Mouse (Mus musculus) liver, adult 2 months (tissue): ENCODE results near the gene Osbp. TPM values are rescaled to one million over a fixed set of nuclear protein-coding genes. Genes with fewer than 3 reads are reported as not detected.

Source experiments
- DNase-seq: peaks from one replicate; pipeline ENCODE4 v3.0.0-alpha.2; 2011; ENCODE audit warnings: low read depth, low spot score; ENCODE audit errors: extremely low read depth
- H3K27ac ChIP-seq: fragments of 200-500 bp; replicated peaks from 2 replicates; pipeline ENCODE4 v1.5.1; 2012; ENCODE audit warnings: low read depth, mild to moderate bottlenecking, control low read depth, inconsistent platforms, low read length; ENCODE audit not compliant: insufficient read depth
- H3K27me3 ChIP-seq: fragments of 200-500 bp; 2 replicates; pipeline ENCODE4 v1.6.1; 2012; ENCODE audit warnings: mild to moderate bottlenecking, moderate library complexity, low read length, inconsistent platforms; ENCODE audit not compliant: control insufficient read depth, insufficient read depth
- H3K36me3 ChIP-seq: fragments of 200-500 bp; 2 replicates; pipeline ENCODE4 v1.6.1; 2012; ENCODE audit warnings: low read length, inconsistent platforms; ENCODE audit not compliant: control insufficient read depth, insufficient read depth
- H3K4me1 ChIP-seq: fragments of 200-500 bp; 2 replicates; pipeline ENCODE4 v1.6.1; 2011; ENCODE audit warnings: low read length; ENCODE audit not compliant: control insufficient read depth, insufficient read depth
- H3K4me3 ChIP-seq: fragments of 200-500 bp; 2 replicates; pipeline ENCODE4 v1.5.1; 2011; ENCODE audit warnings: low read depth, mild to moderate bottlenecking, control low read depth, low read length, moderate library complexity; ENCODE audit not compliant: insufficient read depth
- H3K79me2 ChIP-seq: fragments of 200-500 bp; 2 replicates; pipeline ENCODE4 v1.6.1; 2012; ENCODE audit warnings: inconsistent platforms, mild to moderate bottlenecking, low read length, moderate library complexity; ENCODE audit not compliant: control insufficient read depth, insufficient read depth
- H3K9ac ChIP-seq: fragments of 200-500 bp; 2 replicates; pipeline ENCODE4 v1.6.1; 2012; ENCODE audit warnings: low read depth, mild to moderate bottlenecking, control low read depth, inconsistent platforms, low read length
- CTCF ChIP-seq: fragments of 200-500 bp; IDR thresholded peaks from 2 replicates; pipeline ENCODE4 v1.5.1; 2011; ENCODE audit warnings: low read depth, low read length, control low read depth
- POLR2A ChIP-seq: fragments of 200-500 bp; IDR thresholded peaks from 2 replicates; pipeline ENCODE4 v1.6.1; 2011; ENCODE audit warnings: low read length, control low read depth; ENCODE audit not compliant: insufficient read depth; ENCODE audit errors: extremely low read depth
- WGBS: fragments of 180-500 bp; shearing (Covaris S2); methylation state at CpG from one replicate; pipeline ENCODE4 v1.1.7; 2018; 5-methylcytosine and 5-hydroxymethylcytosine counted together
- polyA plus RNA-seq: library from polyadenylated mRNA; depleted of rRNA; stranded (reverse); fragments of >200 nt; gene quantifications from 2 replicates; pipeline ENCODE4 v1.2.3, GENCODE M21; 2012
- total RNA-seq: library from RNA; depleted of rRNA; stranded (reverse); fragments of >200 nt; gene quantifications from 2 replicates; pipeline ENCODE4 v1.2.3, GENCODE M21; 2014

The Osbp gene
- total and polyA plus RNA-seq, 2 experiments = 14.1 to 22.8 TPM

DNA sequence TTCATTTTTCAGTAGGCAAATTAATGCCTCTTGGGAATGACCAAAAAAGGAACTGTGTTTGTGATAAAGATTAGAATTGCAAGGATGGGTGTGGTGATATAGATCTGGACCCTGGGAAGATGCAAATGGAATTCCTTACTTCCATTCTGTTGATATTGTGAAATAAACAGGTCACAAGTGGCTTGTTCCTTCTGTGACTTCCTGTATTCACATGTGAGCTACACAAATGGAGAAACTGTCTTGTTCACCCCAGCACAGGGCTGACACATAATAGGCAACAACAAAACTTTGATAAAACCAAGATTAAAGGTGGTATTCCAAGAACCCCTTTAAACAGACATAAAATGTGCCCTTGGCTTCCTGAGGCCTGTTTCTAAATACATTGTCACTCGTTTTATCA lies 15.9 kb upstream of the Osbp start:
- no peaks in the 10 kb centered on the region for H3K79me2 ChIP-seq
- H3K4me1 ChIP-seq = no peaks in the 10 kb centered on the region
- no peaks in the 10 kb centered on the region for H3K27me3 ChIP-seq
- DNase-seq = no peak
- WGBS = 51% methylated on average over 1 of the region's 1 CpGs
- no peak overlapping the region for H3K4me3 ChIP-seq
- peaks cover 9% of the 10 kb centered on the region for H3K36me3 ChIP-seq
- H3K27ac ChIP-seq = no peak overlapping the region
- TF ChIP-seq POLR2A (no peak), CTCF (no peak)
- no peak overlapping the region for H3K9ac ChIP-seq

DNA sequence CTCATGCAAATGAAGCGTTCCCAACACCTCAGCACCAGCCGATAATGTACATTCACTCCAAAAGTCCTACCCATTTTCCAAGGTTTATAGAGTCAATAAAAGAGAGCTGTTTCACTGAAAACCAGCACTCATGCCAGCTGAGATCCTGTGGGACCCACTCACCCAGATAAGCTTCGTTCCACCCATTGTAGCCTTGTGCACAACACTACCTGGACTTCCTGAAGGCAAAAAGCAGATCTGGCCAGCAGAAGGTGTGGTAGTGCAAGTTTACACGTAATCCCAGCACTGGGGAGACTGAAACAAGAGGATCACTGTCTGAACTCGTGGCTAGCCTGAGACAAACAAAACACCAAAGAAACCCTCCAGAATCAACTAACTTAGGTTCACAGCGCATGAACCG lies 15.0 kb upstream of the Osbp start:
- no peaks in the 10 kb centered on the region for H3K27me3 ChIP-seq
- 77% methylated on average over 7 of the region's 7 CpGs for WGBS
- no peak for TF ChIP-seq CTCF
- no peak for TF ChIP-seq POLR2A

DNA sequence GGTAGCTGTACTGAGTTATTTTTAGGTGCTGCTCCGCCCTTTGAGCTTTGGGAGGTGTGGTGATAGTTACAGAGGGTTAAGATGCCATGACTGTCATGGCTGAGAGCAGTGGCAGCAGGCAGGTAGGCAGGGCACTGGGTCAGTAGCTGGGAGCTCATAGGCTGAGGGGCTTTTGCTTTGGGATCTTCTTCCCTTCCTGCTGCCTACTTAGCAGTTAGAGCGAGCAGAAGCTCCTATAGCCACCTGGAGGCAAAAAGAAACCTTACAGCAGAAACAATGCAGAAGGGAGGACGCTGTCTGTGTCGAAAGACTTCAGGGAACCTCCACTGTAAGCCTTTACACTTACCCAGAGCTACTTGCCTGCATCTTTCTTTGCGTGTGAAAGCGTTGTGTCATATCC lies 11.5 kb upstream of the Osbp start:
- Histone ChIP-seq H3K4me1 (no peaks in the 10 kb centered on the region), H3K36me3 (no peaks in the 10 kb centered on the region), H3K27me3 (no peaks in the 10 kb centered on the region), H3K27ac (no peak overlapping the region), H3K79me2 (no peaks in the 10 kb centered on the region), H3K9ac (no peak overlapping the region), H3K4me3 (no peak overlapping the region)
- TF ChIP-seq CTCF (no peak), POLR2A (no peak)
- 64% methylated on average over 6 of the region's 6 CpGs for WGBS
- DNase-seq = no peak

More for the DNA sequence above, 15.0 kb upstream of the Osbp start:
- DNase-seq = no peak
- Histone ChIP-seq H3K79me2 (no peaks in the 10 kb centered on the region), H3K27ac (no peak overlapping the region), H3K9ac (no peak overlapping the region), H3K36me3 (peaks cover 1% of the 10 kb centered on the region; the same call in 1 of the 2 replicates), H3K4me1 (no peaks in the 10 kb centered on the region), H3K4me3 (no peak overlapping the region)

DNA sequence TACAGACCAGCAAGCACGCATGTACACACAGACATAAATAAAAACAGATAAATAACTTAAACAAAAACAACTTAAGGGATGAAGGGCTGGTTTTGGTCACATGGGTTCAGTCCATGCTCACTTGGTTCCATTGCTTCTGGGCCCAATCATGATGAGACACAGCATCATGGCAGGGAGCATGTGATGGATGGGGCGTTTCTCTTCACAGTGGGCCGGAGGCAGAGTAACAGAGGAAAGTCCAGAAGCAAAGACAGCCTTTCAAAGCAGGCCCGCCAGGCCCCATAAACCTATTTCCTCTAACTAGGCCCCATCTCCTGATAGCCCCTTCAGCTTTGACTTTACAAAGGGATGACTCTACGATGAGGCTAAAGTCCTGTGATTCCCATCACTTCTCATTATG lies 9.1 kb upstream of the Osbp start:
- no peak overlapping the region for H3K27ac ChIP-seq
- no peaks in the 10 kb centered on the region for H3K27me3 ChIP-seq
- H3K4me1 ChIP-seq = no peaks in the 10 kb centered on the region
- H3K9ac ChIP-seq = no peak overlapping the region
- no peaks in the 10 kb centered on the region for H3K79me2 ChIP-seq
- TF ChIP-seq CTCF (no peak), POLR2A (no peak)
- WGBS = 89% methylated on average over 5 of the region's 5 CpGs
- no peak for DNase-seq
- no peak overlapping the region for H3K4me3 ChIP-seq
- no peaks in the 10 kb centered on the region for H3K36me3 ChIP-seq

DNA sequence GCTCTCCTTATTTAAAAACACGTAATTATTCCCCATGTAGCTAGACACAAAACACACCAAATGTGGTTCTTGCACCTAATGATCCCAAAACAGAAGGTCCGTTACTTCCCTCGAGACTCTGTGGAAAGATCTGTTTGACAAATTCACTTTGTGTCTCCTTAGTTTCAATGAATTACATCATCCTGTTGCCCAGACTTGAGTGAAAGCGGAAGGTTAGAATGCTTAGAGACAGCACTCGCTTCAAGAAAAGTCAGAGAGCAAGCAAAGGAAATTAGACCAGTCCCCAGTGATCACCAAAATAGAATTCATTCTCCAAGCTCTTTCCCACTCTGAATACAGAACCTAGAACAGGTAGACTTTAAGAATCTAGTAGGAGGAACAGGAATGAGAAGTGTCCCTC lies 8.3 kb upstream of the Osbp start:
- Histone ChIP-seq H3K27ac (no peak overlapping the region), H3K36me3 (no peaks in the 10 kb centered on the region), H3K79me2 (no peaks in the 10 kb centered on the region), H3K4me3 (no peak overlapping the region), H3K27me3 (no peaks in the 10 kb centered on the region), H3K4me1 (no peaks in the 10 kb centered on the region), H3K9ac (no peak overlapping the region)
- 93% methylated on average over 5 of the region's 5 CpGs for WGBS
- TF ChIP-seq POLR2A (no peak), CTCF (no peak)
- DNase-seq = no peak

DNA sequence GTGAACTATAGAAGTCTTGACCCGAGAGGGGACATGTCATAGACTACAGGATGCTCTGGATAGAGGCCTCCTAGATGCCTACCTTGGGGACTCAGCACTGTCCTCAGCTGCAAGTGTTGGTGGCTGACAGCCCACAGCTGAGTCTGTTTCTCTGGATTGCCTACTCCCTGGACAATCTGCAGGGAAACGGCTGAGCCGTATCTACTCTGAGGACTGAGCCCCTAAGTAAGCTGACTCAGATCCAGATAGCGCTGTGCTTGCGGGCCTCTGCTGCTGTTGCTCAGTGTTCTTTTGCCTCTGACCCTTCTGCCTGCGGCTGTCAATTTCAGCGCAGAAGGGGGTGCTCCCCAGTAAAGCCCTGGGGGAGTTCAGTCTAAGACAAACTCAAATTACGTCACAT lies 7.9 kb upstream of the Osbp start:
- 80% methylated on average over 8 of the region's 8 CpGs for WGBS
- Histone ChIP-seq H3K9ac (no peak overlapping the region), H3K27me3 (no peaks in the 10 kb centered on the region), H3K79me2 (no peaks in the 10 kb centered on the region), H3K36me3 (no peaks in the 10 kb centered on the region), H3K27ac (no peak overlapping the region), H3K4me1 (no peaks in the 10 kb centered on the region), H3K4me3 (no peak overlapping the region)
- no peak for TF ChIP-seq CTCF
- no peak for TF ChIP-seq POLR2A
- no peak for DNase-seq
